Mouse (Mus musculus) CH12.LX (cell line): Measurements from ENCODE around the gene Ncln. TPM values are rescaled to one million over a fixed set of nuclear protein-coding genes. Genes with fewer than 3 reads are reported as not detected.

Experiments
- DNase-seq: peaks from one replicate; pipeline ENCODE4 v3.0.0-alpha.2; 2013; ENCODE audit errors: extremely low read depth
- H3K27ac ChIP-seq: 2 replicates; pipeline ENCODE4 v1.5.1; 2012; ENCODE audit warnings: low read depth, mild to moderate bottlenecking, control low read depth, moderate library complexity; ENCODE audit not compliant: insufficient read depth
- H3K27me3 ChIP-seq: replicated peaks from 2 replicates; pipeline ENCODE3; 2012; ENCODE audit warnings: inconsistent platforms
- H3K36me3 ChIP-seq, 2 experiments: replicated peaks in 1 of 2; 2 replicates each; pipeline versions ENCODE3 to v1.6.1; 2012; ENCODE audit warnings: inconsistent platforms in 1 of 2, low read length in 1 of 2, mild to moderate bottlenecking in 1 of 2, mixed read lengths in 1 of 2, moderate library complexity in 1 of 2; ENCODE audit not compliant: control insufficient read depth in 1 of 2, insufficient read depth in 1 of 2
- H3K4me1 ChIP-seq, 2 experiments: 2 replicates each; pipeline ENCODE4 v1.6.1; 2012; ENCODE audit warnings: inconsistent platforms in 1 of 2, moderate library complexity in 1 of 2; ENCODE audit not compliant: insufficient read depth in 2 of 2, control insufficient read depth in 1 of 2
- H3K4me2 ChIP-seq: 2 replicates; pipeline ENCODE4 v1.6.1; 2012; ENCODE audit warnings: low read depth, mild to moderate bottlenecking, control low read depth; ENCODE audit not compliant: poor library complexity, insufficient read depth, severe bottlenecking
- H3K4me3 ChIP-seq, 3 experiments: fragments of 150-350 bp in 1 of 3; sonication (generic) in 1 of 3; replicated peaks in 1 of 3; 2 replicates each; pipeline versions ENCODE3 to v1.5.1; 2011 to 2012; ENCODE audit warnings: low read depth in 2 of 3, low read length in 2 of 3, mild to moderate bottlenecking in 2 of 3, moderate library complexity in 2 of 3, control low read depth in 1 of 3, improper control_type of control experiment in 1 of 3, inconsistent platforms in 1 of 3, mixed read lengths in 1 of 3; ENCODE audit not compliant: poor library complexity in 1 of 3
- H3K79me2 ChIP-seq: replicated peaks from 2 replicates; pipeline ENCODE4 v1.6.1; 2012; ENCODE audit warnings: mild to moderate bottlenecking, moderate library complexity; ENCODE audit not compliant: control insufficient read depth, poor library complexity, insufficient read depth, severe bottlenecking; ENCODE audit errors: extremely low read depth
- H3K9ac ChIP-seq: 2 replicates; pipeline ENCODE4 v1.6.1; 2012; ENCODE audit warnings: low read depth, mild to moderate bottlenecking, control low read depth, moderate library complexity; ENCODE audit not compliant: insufficient read depth
- H3K9me3 ChIP-seq: replicated peaks from 2 replicates; pipeline ENCODE3; 2012; ENCODE audit warnings: low read length, inconsistent platforms, mixed read lengths
- BHLHE40 ChIP-seq: IDR thresholded peaks from 2 replicates; pipeline ENCODE4 v1.6.1; 2011; ENCODE audit warnings: mild to moderate bottlenecking, low read depth, low read length, improper control_type of control experiment
- CHD1 ChIP-seq: IDR thresholded peaks from 2 replicates; pipeline ENCODE4 v1.6.1; 2012; ENCODE audit warnings: low read depth, low read length, improper control_type of control experiment, inconsistent platforms
- CTCF ChIP-seq, 2 experiments: IDR thresholded peaks in 1 of 2; conservative IDR thresholded peaks in 1 of 2; 2 replicates each; pipeline ENCODE4 v1.5.1; 2011 to 2012; ENCODE audit warnings: low read depth in 2 of 2, low read length in 2 of 2, improper control_type of control experiment in 1 of 2, inconsistent platforms in 1 of 2, mild to moderate bottlenecking in 1 of 2, moderate library complexity in 1 of 2
- E2F4 ChIP-seq: IDR thresholded peaks from 2 replicates; pipeline ENCODE4 v1.6.1; 2011; ENCODE audit warnings: low read depth, low read length, improper control_type of control experiment; ENCODE audit not compliant: insufficient replicate concordance
- EP300 ChIP-seq: IDR thresholded peaks from 2 replicates; pipeline ENCODE4 v1.6.1; 2011; ENCODE audit warnings: low read length, improper control_type of control experiment
- ETS1 ChIP-seq: conservative IDR thresholded peaks from 2 replicates; pipeline ENCODE4 v1.6.1; 2012; ENCODE audit warnings: low read depth, mild to moderate bottlenecking, inconsistent platforms, low read length, improper control_type of control experiment, moderate library complexity
- GABPA ChIP-seq: IDR thresholded peaks from 2 replicates; pipeline ENCODE4 v1.6.1; 2012; ENCODE audit warnings: low read depth, low read length, improper control_type of control experiment, inconsistent platforms; ENCODE audit not compliant: insufficient replicate concordance
- HCFC1 ChIP-seq: IDR thresholded peaks from 2 replicates; pipeline ENCODE4 v1.6.1; 2012; ENCODE audit warnings: low read depth, mild to moderate bottlenecking, inconsistent platforms, low read length, improper control_type of control experiment
- JUND ChIP-seq: conservative IDR thresholded peaks from 2 replicates; pipeline ENCODE4 v1.6.1; 2011; ENCODE audit warnings: low read depth, low read length, improper control_type of control experiment
- KAT2A ChIP-seq: IDR thresholded peaks from 2 replicates; pipeline ENCODE4 v1.6.1; 2012; ENCODE audit warnings: low read length, improper control_type of control experiment, inconsistent platforms; ENCODE audit not compliant: insufficient replicate concordance
- MAFK ChIP-seq: IDR thresholded peaks from 2 replicates; pipeline ENCODE4 v1.6.1; 2011; ENCODE audit warnings: low read length, improper control_type of control experiment; ENCODE audit not compliant: insufficient replicate concordance
- MAX ChIP-seq: IDR thresholded peaks from 2 replicates; pipeline ENCODE4 v1.6.1; 2011; ENCODE audit warnings: low read length, improper control_type of control experiment
- MAZ ChIP-seq: IDR thresholded peaks from 2 replicates; pipeline ENCODE4 v1.6.1; 2012; ENCODE audit warnings: low read depth, mild to moderate bottlenecking, inconsistent platforms, low read length, improper control_type of control experiment, moderate library complexity
- MEF2A ChIP-seq: IDR thresholded peaks from 2 replicates; pipeline ENCODE4 v1.6.1; 2014; ENCODE audit warnings: low read depth, mild to moderate bottlenecking, inconsistent platforms, low read length, improper control_type of control experiment, borderline replicate concordance
- MXI1 ChIP-seq: IDR thresholded peaks from 2 replicates; pipeline ENCODE4 v1.6.1; 2011; ENCODE audit warnings: mild to moderate bottlenecking, low read depth, low read length, improper control_type of control experiment
- NRF1 ChIP-seq: IDR thresholded peaks from 2 replicates; pipeline ENCODE4 v1.6.1; 2014; ENCODE audit warnings: low read depth, mild to moderate bottlenecking, inconsistent platforms, low read length, improper control_type of control experiment, moderate library complexity
- PAX5 ChIP-seq: IDR thresholded peaks from 2 replicates; pipeline ENCODE4 v1.6.1; 2012; ENCODE audit warnings: low read length, inconsistent platforms, mixed read lengths
- POLR2AphosphoS2 ChIP-seq: IDR thresholded peaks from 2 replicates; pipeline ENCODE4 v1.6.1; 2011; ENCODE audit warnings: low read depth, low read length, improper control_type of control experiment
- RAD21 ChIP-seq: IDR thresholded peaks from 2 replicates; pipeline ENCODE4 v1.6.1; 2011; ENCODE audit warnings: low read depth, mild to moderate bottlenecking, low read length, improper control_type of control experiment, moderate library complexity
- RCOR1 ChIP-seq: conservative IDR thresholded peaks from 2 replicates; pipeline ENCODE4 v1.6.1; 2012; ENCODE audit warnings: low read depth, mild to moderate bottlenecking, inconsistent platforms, low read length, improper control_type of control experiment
- SMC3 ChIP-seq: IDR thresholded peaks from 2 replicates; pipeline ENCODE4 v1.6.1; 2011; ENCODE audit warnings: low read depth, low read length, improper control_type of control experiment
- TBP ChIP-seq: conservative IDR thresholded peaks from 2 replicates; pipeline ENCODE4 v1.6.1; 2011; ENCODE audit warnings: low read depth, low read length, improper control_type of control experiment
- TCF12 ChIP-seq: IDR thresholded peaks from 2 replicates; pipeline ENCODE4 v1.6.1; 2014; ENCODE audit warnings: low read depth, mild to moderate bottlenecking, inconsistent platforms, low read length, improper control_type of control experiment
- UBTF ChIP-seq: IDR thresholded peaks from 2 replicates; pipeline ENCODE4 v1.6.1; 2012; ENCODE audit warnings: low read depth, mild to moderate bottlenecking, inconsistent platforms, low read length, improper control_type of control experiment, moderate library complexity
- USF1 ChIP-seq: IDR thresholded peaks from 2 replicates; pipeline ENCODE4 v1.6.1; 2014; ENCODE audit warnings: low read depth, mild to moderate bottlenecking, inconsistent platforms, low read length, improper control_type of control experiment
- USF2 ChIP-seq: conservative IDR thresholded peaks from 2 replicates; pipeline ENCODE4 v1.6.1; 2011; ENCODE audit warnings: low read depth, low read length, improper control_type of control experiment
- ZC3H11A ChIP-seq: IDR thresholded peaks from 2 replicates; pipeline ENCODE4 v1.6.1; 2012; ENCODE audit warnings: low read depth, mild to moderate bottlenecking, inconsistent platforms, low read length, improper control_type of control experiment
- ZMIZ1 ChIP-seq: IDR thresholded peaks from 2 replicates; pipeline ENCODE4 v1.6.1; 2012; ENCODE audit warnings: low read depth, mild to moderate bottlenecking, inconsistent platforms, low read length, improper control_type of control experiment
- ZNF384 ChIP-seq: IDR thresholded peaks from 2 replicates; pipeline ENCODE4 v1.6.1; 2012; ENCODE audit warnings: low read depth, low read length, improper control_type of control experiment, inconsistent platforms
- dilution Hi-C: fragments of 300-500 bp; cut with MboI; formaldehyde crosslinking; loops from 2 replicates; pipeline ENCODE4 v1.14.3; 2020; ENCODE audit warnings: low sequenced_read_pairs; ENCODE audit not compliant: extremely low pct_unique_long_range_greater_than_20kb, extremely low pct_ligation_motif_present
- in situ Hi-C: fragments of 300-500 bp; cut with MboI; formaldehyde crosslinking; loops from 3 replicates; pipeline ENCODE4 v1.14.3; 2019; ENCODE audit warnings: low sequenced_read_pairs, low pct_ligation_motif_present, low pct_unique_long_range_greater_than_20kb, mixed read lengths
- polyA plus RNA-seq: library from polyadenylated mRNA; unstranded; fragments of >175 nt; gene quantifications from 2 replicates; pipeline ENCODE4 v1.2.1, GENCODE M21; 2012; ENCODE audit warnings: low read depth; ENCODE audit not compliant: insufficient read length
- total RNA-seq, 2 experiments: library from RNA; depleted of rRNA; stranded (reverse); fragments of 300-350 nt in 1 of 2; fragments of >200 nt in 1 of 2; gene quantifications; 2 replicates each; pipeline ENCODE4 v1.2.3; 2012 to 2014

Gene Ncln
- total and polyA plus RNA-seq, 3 experiments = 41.5 to 99.5 (median 89.5) TPM

- DNase-seq = no peak
- no peak overlapping the region for H3K9ac ChIP-seq
- no peak overlapping the region for H3K4me3 ChIP-seq
- H3K4me2 ChIP-seq = no peak overlapping the region
- H3K79me2 ChIP-seq = peaks cover 12% of the 10 kb centered on the region
- in situ Hi-C loops = no loop called here
- dilution Hi-C loops = no loop called here
- TF ChIP-seq E2F4 (no peak), GABPA (no peak), MAX (no peak), BHLHE40 (no peak), MEF2A (no peak), ZC3H11A (no peak), RCOR1 (no peak), JUND (no peak), KAT2A (no peak), TBP (no peak), ZNF384 (no peak)
- no peaks in the 10 kb centered on the region for H3K9me3 ChIP-seq
- no peak overlapping the region for H3K27ac ChIP-seq
- peaks cover 12 to 72% of the 10 kb centered on the region in 2 experiments; a peak in 3 of 4 replicates for H3K4me1 ChIP-seq
- H3K27me3 ChIP-seq = no peaks in the 10 kb centered on the region
- peaks cover 5 to 63% of the 10 kb centered on the region in 2 experiments for H3K36me3 ChIP-seq
Observed at GRCm38 (mm10) chr10:81541363-81541762, 45.2 kb upstream of the Ncln start.

GRCm38 (mm10) chr10:81538321-81539048 lies 42.3 kb upstream of the Ncln start:
- H3K27me3 ChIP-seq = no peaks in the 10 kb centered on the region
- dilution Hi-C loops (no loop called here), in situ Hi-C loops (no loop called here)
- peak; percentile 44 for DNase-seq
- H3K9me3 ChIP-seq = no peaks in the 10 kb centered on the region
- no peak overlapping the region for H3K4me2 ChIP-seq
- 0 out of 2 replicates have a peak, but pooled peaks cover 2% of the 10 kb centered on the region for H3K79me2 ChIP-seq
- H3K4me3 ChIP-seq = no peak overlapping the region
- H3K4me1 ChIP-seq = peaks cover 12 to 72% of the 10 kb centered on the region in 2 experiments
- no peak overlapping the region for H3K9ac ChIP-seq
- H3K36me3 ChIP-seq = peaks cover 8 to 90% of the 10 kb centered on the region in 2 experiments
- H3K27ac ChIP-seq = no peak overlapping the region
- TF ChIP-seq MAFK (no peak), EP300 (peak; percentile 45; the same call in 1 of the 2 replicates), KAT2A (no peak), BHLHE40 (peak; percentile 50), ZC3H11A (no peak), JUND (no peak), RCOR1 (no peak), PAX5 (no peak), TCF12 (peak; percentile 76), USF2 (no peak), MEF2A (no peak), MAX (peak; percentile 23; the same call in 1 of the 2 replicates), MAZ (no peak), NRF1 (no peak), GABPA (no peak), RAD21 (no peak), CHD1 (no peak), ZMIZ1 (no peak), ETS1 (peak; percentile 45; the same call in 1 of the 2 replicates), CTCF (conservative IDR thresholded peaks at IDR 0.05 in 1 of 2, IDR thresholded peaks at IDR 0.05 in 1 of 2; ENCODE audit: low read depth in 2 of 2, low read length in 2 of 2) (no peak), SMC3 (no peak), MXI1 (peak; percentile 56; the same call in 1 of the 2 replicates), USF1 (no peak), POLR2AphosphoS2 (no peak), HCFC1 (no peak), UBTF (no peak), E2F4 (no peak)
